Mouse (Mus musculus): ENCODE measurements around the gene Ptpru. TPM values are rescaled to one million over a fixed set of nuclear protein-coding genes. Genes with fewer than 3 reads are reported as not detected.

Ptpru gene
- 31.1 and 34.7 TPM in 2 replicates for polyA plus RNA-seq (2015; fragmentation: Nextera tagmentation; extraction: Ambion mirVana)

GRCm38 (mm10) chr4:131837872-131838524 lies at the start of gene Ptpru:
Gene Ptpru, minus strand, starts transcription at chr4:131838288.
- WGBS: under 1% methylated on average over 72 of the region's 72 CpGs
- H3K9ac ChIP-seq: peak within 1 kb of the TSS; percentile 90
- H3K4me2 ChIP-seq: peak within 1 kb of the TSS; percentile 98
- no peak within 1 kb of the TSS; the same call in 1 of the 2 replicates for H3K27ac ChIP-seq
- H3K27me3 ChIP-seq: peaks cover 41% of the 10 kb centered on the region
- no peaks in the 10 kb centered on the region for H3K9me3 ChIP-seq (replicated peaks)
- H3K4me1 ChIP-seq: peaks cover 49% of the 10 kb centered on the region
- H3K4me3 ChIP-seq: peak within 1 kb of the TSS; percentile 74
- peak; percentile 89 for ATAC-seq
- H3K36me3 ChIP-seq (ENCODE audit: poor library complexity, severe bottlenecking): no peaks in the 10 kb centered on the region

- H3K36me3 ChIP-seq (ENCODE audit: poor library complexity, severe bottlenecking): peaks cover 30% of the 10 kb centered on the region
- WGBS: 80% methylated on average over 6 of the region's 6 CpGs
- peaks cover 51% of the 10 kb centered on the region for H3K4me1 ChIP-seq
- no peak overlapping the region for H3K9ac ChIP-seq
- H3K27me3 ChIP-seq: no peaks in the 10 kb centered on the region
- no peak overlapping the region for H3K4me3 ChIP-seq
- H3K4me2 ChIP-seq: no peak overlapping the region
- H3K27ac ChIP-seq: no peak overlapping the region
- ATAC-seq: no peak
- H3K9me3 ChIP-seq (replicated peaks): no peaks in the 10 kb centered on the region
Observed at GRCm38 (mm10) chr4:131885376-131885775, 47.3 kb upstream of the Ptpru start.

- Histone ChIP-seq H3K36me3 (ENCODE audit: poor library complexity, severe bottlenecking) (peaks cover 30% of the 10 kb centered on the region), H3K4me2 (no peak overlapping the region), H3K9me3 (replicated peaks) (no peaks in the 10 kb centered on the region), H3K4me3 (no peak overlapping the region), H3K27me3 (no peaks in the 10 kb centered on the region), H3K4me1 (peaks cover 58% of the 10 kb centered on the region), H3K27ac (no peak overlapping the region; the same call in 1 of the 2 replicates), H3K9ac (no peak overlapping the region)
- no peak for ATAC-seq
- WGBS: 79% methylated on average over 6 of the region's 6 CpGs
Observed at GRCm38 (mm10) chr4:131883571-131883970, 45.5 kb upstream of the Ptpru start.

- ATAC-seq: no peak
- H3K4me1 ChIP-seq: peaks cover 78% of the 10 kb centered on the region
- no peak overlapping the region for H3K27ac ChIP-seq
- H3K27me3 ChIP-seq: no peaks in the 10 kb centered on the region
- WGBS: 91% methylated on average over 7 of the region's 7 CpGs
- peaks cover 19% of the 10 kb centered on the region for H3K36me3 ChIP-seq (ENCODE audit: poor library complexity, severe bottlenecking)
- H3K4me3 ChIP-seq: no peak overlapping the region
- H3K9ac ChIP-seq: no peak overlapping the region
- no peaks in the 10 kb centered on the region for H3K9me3 ChIP-seq (replicated peaks)
- H3K4me2 ChIP-seq: no peak overlapping the region
Observed at GRCm38 (mm10) chr4:131881306-131881705, 43.2 kb upstream of the Ptpru start.

- Histone ChIP-seq H3K9ac (no peak overlapping the region), H3K4me2 (no peak overlapping the region), H3K27me3 (no peaks in the 10 kb centered on the region), H3K4me3 (no peak overlapping the region), H3K27ac (no peak overlapping the region), H3K9me3 (replicated peaks) (no peaks in the 10 kb centered on the region), H3K36me3 (ENCODE audit: poor library complexity, severe bottlenecking) (peaks cover 3% of the 10 kb centered on the region; the same call in 1 of the 2 replicates), H3K4me1 (peaks cover 84% of the 10 kb centered on the region)
- ATAC-seq: no peak
- WGBS: 80% methylated on average over 1 of the region's 1 CpGs
Observed at GRCm38 (mm10) chr4:131879692-131880091, 41.6 kb upstream of the Ptpru start.

- no peaks in the 10 kb centered on the region for H3K27me3 ChIP-seq
- peak overlapping the region; percentile 21; the same call in 1 of the 2 replicates for H3K4me3 ChIP-seq
- ATAC-seq: no peak
- H3K4me2 ChIP-seq: peak overlapping the region; percentile 95
- H3K4me1 ChIP-seq: peaks cover 70% of the 10 kb centered on the region
- H3K9ac ChIP-seq: no peak overlapping the region
- 71% methylated on average over 2 of the region's 2 CpGs for WGBS
- no peak overlapping the region for H3K27ac ChIP-seq
- no peaks in the 10 kb centered on the region for H3K9me3 ChIP-seq (replicated peaks)
- no peaks in the 10 kb centered on the region for H3K36me3 ChIP-seq (ENCODE audit: poor library complexity, severe bottlenecking)
Observed at GRCm38 (mm10) chr4:131876836-131877235, 38.7 kb upstream of the Ptpru start.

GRCm38 (mm10) chr4:131875242-131875641 lies 37.2 kb upstream of the Ptpru start:
- H3K27me3 ChIP-seq: no peaks in the 10 kb centered on the region
- peak overlapping the region; percentile 100 for H3K9ac ChIP-seq
- WGBS: 40% methylated on average over 3 of the region's 3 CpGs
- ATAC-seq: no peak
- H3K27ac ChIP-seq: no peak overlapping the region
- H3K36me3 ChIP-seq (ENCODE audit: poor library complexity, severe bottlenecking): no peaks in the 10 kb centered on the region
- peak overlapping the region; percentile 95 for H3K4me3 ChIP-seq
- peaks cover 58% of the 10 kb centered on the region for H3K4me1 ChIP-seq
- H3K4me2 ChIP-seq: peak overlapping the region; percentile 95
- H3K9me3 ChIP-seq (replicated peaks): no peaks in the 10 kb centered on the region

GRCm38 (mm10) chr4:131874567-131874966 lies 36.5 kb upstream of the Ptpru start:
- peak overlapping the region; percentile 95 for H3K4me3 ChIP-seq
- 2% methylated on average over 11 of the region's 11 CpGs for WGBS
- peak overlapping the region; percentile 100 for H3K9ac ChIP-seq

GRCm38 (mm10) chr4:131874169-131874536 lies 36.1 kb upstream of the Ptpru start:
- Histone ChIP-seq H3K9ac (peak overlapping the region; percentile 100), H3K4me1 (peaks cover 48% of the 10 kb centered on the region), H3K4me3 (peak overlapping the region; percentile 95), H3K4me2 (peak overlapping the region; percentile 95), H3K27me3 (no peaks in the 10 kb centered on the region), H3K27ac (peak overlapping the region; percentile 100), H3K9me3 (replicated peaks) (no peaks in the 10 kb centered on the region), H3K36me3 (ENCODE audit: poor library complexity, severe bottlenecking) (no peaks in the 10 kb centered on the region)
- no peak for ATAC-seq
- WGBS: under 1% methylated on average over 20 of the region's 20 CpGs

More at GRCm38 (mm10) chr4:131874567-131874966, 36.5 kb upstream of the Ptpru start:
- Histone ChIP-seq H3K27me3 (no peaks in the 10 kb centered on the region), H3K4me1 (peaks cover 51% of the 10 kb centered on the region), H3K27ac (peak overlapping the region; percentile 100), H3K36me3 (ENCODE audit: poor library complexity, severe bottlenecking) (no peaks in the 10 kb centered on the region), H3K9me3 (replicated peaks) (no peaks in the 10 kb centered on the region), H3K4me2 (peak overlapping the region; percentile 95)
- ATAC-seq: no peak

- Histone ChIP-seq H3K9ac (peak within 1 kb of the TSS; percentile 100), H3K9me3 (replicated peaks) (no peaks in the 10 kb centered on the region), H3K27ac (peak within 1 kb of the TSS; percentile 100), H3K4me2 (peak within 1 kb of the TSS; percentile 95), H3K36me3 (ENCODE audit: poor library complexity, severe bottlenecking) (no peaks in the 10 kb centered on the region), H3K4me3 (peak within 1 kb of the TSS; percentile 95), H3K27me3 (no peaks in the 10 kb centered on the region), H3K4me1 (peaks cover 47% of the 10 kb centered on the region)
- peak; percentile 95 for ATAC-seq
- WGBS: under 1% methylated on average over 97 of the region's 116 CpGs
Observed at GRCm38 (mm10) chr4:131873293-131874168, 35.4 kb upstream of the Ptpru start, which contains the start of gene Srsf4. Gene Srsf4, plus strand, starts transcription at chr4:131873617.

- Histone ChIP-seq H3K4me2 (peak overlapping the region; percentile 95), H3K4me1 (peaks cover 39% of the 10 kb centered on the region), H3K27ac (peak overlapping the region; percentile 100), H3K36me3 (ENCODE audit: poor library complexity, severe bottlenecking) (no peaks in the 10 kb centered on the region), H3K4me3 (peak overlapping the region; percentile 95), H3K27me3 (no peaks in the 10 kb centered on the region), H3K9me3 (replicated peaks) (no peaks in the 10 kb centered on the region), H3K9ac (peak overlapping the region; percentile 79)
- ATAC-seq: peak; percentile 20
- WGBS: 11% methylated on average over 11 of the region's 11 CpGs
Observed at GRCm38 (mm10) chr4:131872672-131873292, 34.7 kb upstream of the Ptpru start.

- 92% methylated on average over 4 of the region's 4 CpGs for WGBS
- no peaks in the 10 kb centered on the region for H3K27me3 ChIP-seq
- ATAC-seq: no peak
- no peak overlapping the region for H3K9ac ChIP-seq
- no peak overlapping the region for H3K27ac ChIP-seq
- no peaks in the 10 kb centered on the region for H3K9me3 ChIP-seq (replicated peaks)
- H3K4me2 ChIP-seq: no peak overlapping the region
- H3K4me1 ChIP-seq: no peaks in the 10 kb centered on the region
- no peak overlapping the region for H3K4me3 ChIP-seq
- H3K36me3 ChIP-seq (ENCODE audit: poor library complexity, severe bottlenecking): peaks cover 50% of the 10 kb centered on the region
Observed at GRCm38 (mm10) chr4:131861341-131861739, 23.3 kb upstream of the Ptpru start.
